Mouse (Mus musculus): ENCODE results near the gene Calu. TPM values are rescaled to one million over a fixed set of nuclear protein-coding genes. Genes with fewer than 3 reads are reported as not detected.

The Calu gene
- total and polyA plus RNA-seq, 3 experiments, result 79.4 to 419 (median 98.0) TPM

DNA sequence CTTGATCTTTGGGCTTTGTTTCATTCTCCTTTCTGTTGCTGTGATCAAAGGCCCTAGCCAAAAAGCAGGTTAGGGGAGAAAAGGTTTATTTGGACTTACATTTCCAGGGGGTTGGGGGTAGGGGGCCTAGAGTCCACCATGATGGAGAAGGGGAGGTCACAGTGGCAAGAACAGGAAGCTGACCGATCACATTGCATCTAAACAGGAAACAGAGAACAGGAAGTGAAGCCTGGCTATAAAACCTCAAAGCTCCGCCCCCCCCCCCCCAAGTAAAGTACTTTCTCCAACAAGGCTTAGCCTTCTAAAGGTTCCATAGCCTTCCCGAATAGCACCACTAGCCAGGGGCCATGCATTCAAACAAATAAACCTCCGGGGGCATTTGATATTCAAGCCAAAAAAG, 25.1 kb upstream of the Calu start:
- TF ChIP-seq E2F4 (IDR thresholded peaks at IDR 0.05; ENCODE audit: borderline replicate concordance, low read depth, low read length) (no peak), TAL1 (IDR thresholded peaks at IDR 0.05; ENCODE audit: low read length) (no peak), GATA1 (IDR thresholded peaks at IDR 0.05; ENCODE audit: low read depth, low read length) (no peak), ZC3H11A (IDR thresholded peaks at IDR 0.05; ENCODE audit: low read depth, low read length) (no peak), JUND (IDR thresholded peaks at IDR 0.05; ENCODE audit: low read depth, low read length) (no peak), USF1 (IDR thresholded peaks at IDR 0.05; ENCODE audit: low read depth, low read length) (no peak), CHD2 (IDR thresholded peaks at IDR 0.05; ENCODE audit: low read length) (no peak), TCF12 (IDR thresholded peaks at IDR 0.05; ENCODE audit: low read depth, low read length) (no peak), BHLHE40 (IDR thresholded peaks at IDR 0.05; ENCODE audit: borderline replicate concordance, low read depth, low read length) (no peak), SMC3 (IDR thresholded peaks at IDR 0.05; ENCODE audit: low read depth, low read length) (no peak), RCOR1 (IDR thresholded peaks at IDR 0.05; ENCODE audit: low read depth, low read length) (no peak), MYC (IDR thresholded peaks at IDR 0.05; ENCODE audit: low read depth, low read length) (no peak), TBP (IDR thresholded peaks at IDR 0.05; ENCODE audit: low read depth, low read length) (no peak), GABPA (IDR thresholded peaks at IDR 0.05; ENCODE audit: low read depth, low read length) (no peak), MXI1 (IDR thresholded peaks at IDR 0.05; ENCODE audit: low read depth, low read length) (no peak), ELF1 (IDR thresholded peaks at IDR 0.05; ENCODE audit: low read depth, low read length) (no peak)

GRCm38 (mm10) chr6:29326961-29327360, 20.9 kb upstream of the Calu start:
- DNase-seq (ENCODE audit: low read depth, low spot score), result no peak
- H3K27ac ChIP-seq (ENCODE audit: control insufficient read depth, low read depth, low read length), result no peak overlapping the region
- TF ChIP-seq KAT2A (conservative IDR thresholded peaks at IDR 0.05; ENCODE audit: low read depth, low read length) (no peak), RCOR1 (IDR thresholded peaks at IDR 0.05; ENCODE audit: low read depth, low read length) (no peak), ZMIZ1 (IDR thresholded peaks at IDR 0.05; ENCODE audit: low read depth, low read length) (no peak), USF2 (IDR thresholded peaks at IDR 0.05; ENCODE audit: borderline replicate concordance in 1 of 2, insufficient read depth in 1 of 2, low read depth in 1 of 2, low read length in 2 of 2) (no peak), POLR2AphosphoS2 (IDR thresholded peaks at IDR 0.05; ENCODE audit: low read length) (no peak), CTCF (IDR thresholded peaks at IDR 0.05 in 2 of 3, conservative IDR thresholded peaks at IDR 0.05 in 1 of 3; ENCODE audit: control insufficient read depth in 1 of 3, insufficient read depth in 1 of 3, low read depth in 2 of 3, low read length in 3 of 3, poor library complexity in 1 of 3, severe bottlenecking in 1 of 3) (no peak), TCF12 (IDR thresholded peaks at IDR 0.05; ENCODE audit: low read depth, low read length) (no peak), GATA1 (IDR thresholded peaks at IDR 0.05; ENCODE audit: low read depth, low read length) (no peak), E2F4 (IDR thresholded peaks at IDR 0.05; ENCODE audit: borderline replicate concordance, low read depth, low read length) (no peak)
- peaks cover 0 to 4% of the 10 kb centered on the region in 2 experiments; a peak in 2 of 4 replicates for H3K36me3 ChIP-seq (ENCODE audit: control insufficient read depth in 1 of 2, insufficient read depth in 2 of 2, low read length in 2 of 2)
- H3K9me3 ChIP-seq (replicated peaks; ENCODE audit: insufficient read depth, low read length), result no peaks in the 10 kb centered on the region
- no peaks in the 10 kb centered on the region for H3K79me2 ChIP-seq (ENCODE audit: control insufficient read depth, insufficient read depth, low read length, poor library complexity)
- H3K4me3 ChIP-seq (ENCODE audit: control insufficient read depth in 1 of 2, insufficient read depth in 1 of 2, low read depth in 2 of 2, low read length in 2 of 2), result no peak overlapping the region
- no peak overlapping the region for H3K9ac ChIP-seq (ENCODE audit: control insufficient read depth, low read depth, low read length, poor library complexity, severe bottlenecking)
- H3K27me3 ChIP-seq (ENCODE audit: control insufficient read depth in 1 of 2, insufficient read depth in 2 of 2, low read length in 2 of 2), result peaks cover 0 to 3% of the 10 kb centered on the region in 2 experiments; a peak in 1 of 4 replicates
- H3K4me1 ChIP-seq (ENCODE audit: control insufficient read depth in 1 of 2, insufficient read depth in 2 of 2, low read length in 2 of 2), result peaks cover 0 to 12% of the 10 kb centered on the region in 2 experiments; a peak in 1 of 4 replicates

More for the DNA sequence above, 25.1 kb upstream of the Calu start:
- H3K4me1 ChIP-seq (ENCODE audit: control insufficient read depth in 1 of 2, insufficient read depth in 2 of 2, low read length in 2 of 2), result peaks cover 0 to 6% of the 10 kb centered on the region in 2 experiments; a peak in 1 of 4 replicates
- no peak overlapping the region for H3K4me3 ChIP-seq (ENCODE audit: control insufficient read depth in 1 of 2, insufficient read depth in 1 of 2, low read depth in 2 of 2, low read length in 2 of 2)
- peaks cover 2 to 3% of the 10 kb centered on the region in 2 experiments; a peak in 2 of 4 replicates for H3K27me3 ChIP-seq (ENCODE audit: control insufficient read depth in 1 of 2, insufficient read depth in 2 of 2, low read length in 2 of 2)
- H3K27ac ChIP-seq (ENCODE audit: control insufficient read depth, low read depth, low read length), result no peak overlapping the region
- peak; percentile 23 for DNase-seq (ENCODE audit: low read depth, low spot score)
- H3K9me3 ChIP-seq (replicated peaks; ENCODE audit: insufficient read depth, low read length), result no peaks in the 10 kb centered on the region
- H3K9ac ChIP-seq (ENCODE audit: control insufficient read depth, low read depth, low read length, poor library complexity, severe bottlenecking), result no peak overlapping the region
- no peaks in the 10 kb centered on the region; a peak in 1 of 4 replicates for H3K36me3 ChIP-seq (ENCODE audit: control insufficient read depth in 1 of 2, insufficient read depth in 2 of 2, low read length in 2 of 2)
- H3K79me2 ChIP-seq (ENCODE audit: control insufficient read depth, insufficient read depth, low read length, poor library complexity), result no peaks in the 10 kb centered on the region

Data from MEL (cell line).